Mouse (Mus musculus): Measurements from ENCODE around the gene Trp53tg5. TPM values are rescaled to one million over a fixed set of nuclear protein-coding genes. Genes with fewer than 3 reads are reported as not detected.

Gene Trp53tg5
- polyA plus RNA-seq, 2 experiments from 2014 or later: 0.37 TPM; not detected in 1

DNA sequence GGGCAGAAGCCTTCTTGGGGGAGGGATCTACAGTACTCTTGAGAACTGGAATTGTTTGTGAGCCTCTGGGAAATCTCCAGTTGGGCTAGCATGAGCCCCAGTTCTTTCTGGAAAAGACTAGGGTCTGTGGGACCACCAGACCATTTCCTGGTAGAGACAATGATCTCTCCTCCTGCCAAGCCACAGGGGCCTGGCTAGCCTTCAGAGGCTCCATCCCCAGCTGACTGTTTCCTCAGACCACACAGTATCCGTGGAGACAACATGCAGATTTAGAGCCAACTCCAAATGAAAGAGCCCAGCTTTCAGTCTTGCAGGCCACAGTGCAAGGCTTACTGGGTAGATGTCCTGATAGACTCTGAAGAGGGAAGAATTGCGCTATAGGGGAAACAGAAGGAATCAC lies 20.6 kb upstream of the Trp53tg5 start:
- ATAC-seq: no peak

DNA sequence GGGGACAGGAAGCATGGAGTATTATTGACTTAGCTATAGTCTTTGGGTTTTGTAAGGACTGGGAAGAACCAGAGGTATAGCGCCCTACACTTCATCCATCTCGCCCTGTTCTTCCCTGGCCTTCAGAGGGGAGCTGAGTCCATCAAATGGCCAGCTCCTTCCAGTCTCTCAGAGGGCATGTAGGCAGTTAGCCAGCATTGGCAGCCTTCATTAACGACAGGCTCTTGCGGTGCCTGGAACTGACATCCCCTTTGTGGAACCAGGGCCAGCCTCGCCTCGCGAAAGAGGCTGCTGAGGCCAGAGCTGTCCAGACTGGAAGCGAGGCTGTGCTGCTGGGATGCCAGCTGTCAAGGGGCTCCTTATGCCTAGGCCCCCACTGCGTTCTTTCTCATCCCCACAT lies 14.3 kb upstream of the Trp53tg5 start:
- ATAC-seq: no peak

DNA sequence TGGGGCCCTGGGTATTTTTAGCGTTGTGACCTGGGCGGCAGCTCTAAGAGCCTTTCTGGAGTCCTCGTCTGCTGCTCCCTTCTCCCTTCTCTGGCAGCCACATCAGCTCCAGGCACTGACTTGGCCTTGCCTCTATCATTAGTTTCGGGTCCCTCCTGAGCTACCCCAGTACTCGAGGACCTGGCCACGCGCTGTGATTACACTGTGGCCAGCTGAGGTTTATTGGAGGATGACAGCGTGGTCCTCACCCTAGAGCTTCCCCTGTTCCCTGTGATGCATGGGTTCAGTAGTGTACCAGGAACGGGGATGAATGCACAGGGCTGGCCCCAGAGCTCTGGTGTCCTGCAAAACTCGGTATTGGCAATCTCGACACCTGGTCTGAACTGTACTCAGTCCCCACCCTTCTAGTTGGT lies 13.6 kb upstream of the Trp53tg5 start:
- no peak for ATAC-seq

DNA sequence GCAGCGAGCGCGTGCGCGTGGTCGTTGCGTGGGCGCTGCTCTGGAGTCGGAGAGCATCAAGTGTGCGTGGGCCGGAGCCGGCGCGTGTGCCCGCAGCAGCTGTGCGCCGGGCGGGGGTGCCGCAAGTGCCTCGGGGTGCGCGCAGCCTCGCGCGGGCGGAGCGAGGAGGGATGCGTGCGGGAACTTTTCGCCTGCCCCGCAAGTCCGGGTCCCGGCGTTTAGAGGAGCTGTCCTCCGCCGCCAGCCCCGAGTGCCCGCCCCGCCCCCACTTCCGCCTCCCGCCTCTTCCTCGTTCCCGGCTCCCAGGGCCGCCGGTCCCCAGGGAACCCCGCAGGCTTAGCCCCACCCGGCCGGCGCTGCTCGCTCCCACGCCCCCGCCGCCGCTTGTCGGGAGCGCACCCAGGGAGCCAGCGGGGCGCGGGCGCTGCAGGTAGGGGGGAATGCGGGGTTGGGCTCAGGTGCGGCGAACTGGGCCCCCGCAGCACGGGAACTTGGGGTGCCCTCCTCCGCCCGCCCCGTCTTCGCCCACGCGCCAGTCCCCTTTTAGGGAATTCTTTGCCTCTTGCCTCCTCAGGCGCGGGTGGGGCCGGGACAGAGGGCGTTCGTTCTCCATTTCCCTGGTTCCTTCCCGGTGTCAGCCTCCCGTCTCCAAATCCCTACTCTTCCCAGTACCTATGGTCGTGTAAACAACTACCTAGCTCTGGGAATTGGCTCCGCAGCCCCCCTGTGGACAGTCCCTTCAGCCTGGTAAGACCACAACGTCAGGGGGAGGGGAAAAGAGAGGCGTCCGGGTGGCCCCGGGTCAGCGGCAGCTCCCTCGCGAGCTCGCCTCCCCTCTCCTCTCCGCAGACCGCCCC lies 13.0 kb upstream of the Trp53tg5 start:
- peak; percentile 49 for ATAC-seq

DNA sequence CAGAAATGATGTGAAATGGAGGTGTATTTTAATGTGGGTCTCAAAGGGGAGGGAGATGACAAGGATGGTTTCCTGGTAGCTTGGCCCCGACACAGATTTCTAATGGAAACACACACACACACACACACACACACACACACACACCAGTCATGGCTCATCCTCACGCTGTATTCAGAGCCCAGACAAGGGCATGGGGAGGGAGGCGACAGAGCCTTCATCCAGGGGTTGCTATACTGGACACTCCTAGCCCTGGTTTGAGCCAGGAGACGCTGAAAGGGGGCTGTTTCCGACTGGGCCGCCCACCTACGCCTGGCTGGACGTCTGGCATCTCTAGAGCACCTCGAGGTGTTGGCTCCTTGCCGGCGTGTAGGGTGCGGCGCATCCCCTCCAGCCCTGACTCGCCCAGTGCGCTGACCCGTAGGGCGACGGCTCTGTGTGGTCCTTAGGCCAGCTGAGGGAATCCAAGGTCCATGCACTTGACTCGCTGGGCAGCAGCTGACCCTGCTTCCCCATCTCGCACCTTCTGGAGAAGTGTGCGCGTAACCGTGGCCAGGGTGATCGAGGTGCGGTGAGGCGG lies 12.2 kb upstream of the Trp53tg5 start, which contains the start of gene Dbndd2:
Dbndd2 (plus strand) TSS at position 426 of the 577 bp plus-strand sequence.
- peak; percentile 32 for ATAC-seq

DNA sequence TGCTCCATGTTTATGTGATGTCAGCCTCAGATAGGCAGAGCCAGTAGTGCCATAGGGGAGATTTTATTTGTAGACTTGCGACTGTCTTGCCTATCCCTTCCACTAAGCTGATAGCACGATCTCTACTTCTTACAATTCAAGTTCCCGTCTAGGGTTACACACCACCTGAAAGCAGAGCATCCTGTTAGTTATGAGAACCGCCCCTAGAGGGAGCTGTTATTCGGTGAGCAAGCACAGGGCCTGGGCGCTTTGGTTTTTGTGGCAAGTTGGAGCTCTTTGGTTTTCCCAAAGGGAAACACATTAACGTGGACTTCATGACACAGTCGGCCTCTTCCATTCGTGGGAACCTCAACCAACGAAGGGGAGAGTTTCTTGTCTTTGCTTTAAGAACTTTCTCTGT lies 3.3 kb downstream of the Trp53tg5 start:
- ATAC-seq: peak; percentile 55

DNA sequence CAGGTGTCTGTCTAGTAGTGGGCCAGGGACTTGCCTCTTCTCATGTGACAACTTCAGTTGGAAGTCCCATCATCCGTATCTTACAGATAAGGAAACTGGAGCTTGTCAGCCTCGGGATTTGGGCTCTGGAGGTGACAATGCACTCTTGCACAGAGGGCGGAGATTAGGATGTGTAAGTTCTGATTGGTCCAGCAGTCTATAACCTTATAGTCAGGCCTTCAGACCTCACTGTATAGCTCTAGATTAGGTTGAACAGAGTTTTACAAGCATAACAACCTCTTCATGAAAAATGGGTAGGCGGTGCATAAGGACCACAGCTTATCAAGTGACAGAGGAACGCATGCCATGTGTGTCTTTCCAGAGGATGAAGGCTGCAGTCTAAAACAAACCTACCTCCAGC lies 6.7 kb downstream of the Trp53tg5 start:
- ATAC-seq: no peak

DNA sequence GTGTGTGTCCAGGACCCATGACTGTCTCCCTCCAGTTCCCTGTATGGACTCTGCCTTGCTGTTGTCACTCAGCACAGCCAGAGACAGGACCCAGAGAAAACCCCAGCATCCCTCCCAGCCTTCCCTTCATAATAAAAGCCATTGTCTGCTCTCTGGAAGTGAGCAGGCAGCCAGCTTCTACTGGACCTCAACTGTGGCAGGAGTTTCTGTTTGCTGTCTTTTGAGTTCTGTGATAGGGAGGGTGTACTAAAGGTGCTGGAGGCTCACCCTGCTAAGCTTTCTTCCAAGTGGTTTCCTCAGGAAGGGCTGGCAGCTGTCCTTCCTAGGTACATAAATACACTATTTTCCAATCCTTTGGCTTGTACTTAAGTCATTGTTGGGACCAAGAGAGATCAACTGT lies 8.4 kb downstream of the Trp53tg5 start:
- no peak for ATAC-seq

DNA sequence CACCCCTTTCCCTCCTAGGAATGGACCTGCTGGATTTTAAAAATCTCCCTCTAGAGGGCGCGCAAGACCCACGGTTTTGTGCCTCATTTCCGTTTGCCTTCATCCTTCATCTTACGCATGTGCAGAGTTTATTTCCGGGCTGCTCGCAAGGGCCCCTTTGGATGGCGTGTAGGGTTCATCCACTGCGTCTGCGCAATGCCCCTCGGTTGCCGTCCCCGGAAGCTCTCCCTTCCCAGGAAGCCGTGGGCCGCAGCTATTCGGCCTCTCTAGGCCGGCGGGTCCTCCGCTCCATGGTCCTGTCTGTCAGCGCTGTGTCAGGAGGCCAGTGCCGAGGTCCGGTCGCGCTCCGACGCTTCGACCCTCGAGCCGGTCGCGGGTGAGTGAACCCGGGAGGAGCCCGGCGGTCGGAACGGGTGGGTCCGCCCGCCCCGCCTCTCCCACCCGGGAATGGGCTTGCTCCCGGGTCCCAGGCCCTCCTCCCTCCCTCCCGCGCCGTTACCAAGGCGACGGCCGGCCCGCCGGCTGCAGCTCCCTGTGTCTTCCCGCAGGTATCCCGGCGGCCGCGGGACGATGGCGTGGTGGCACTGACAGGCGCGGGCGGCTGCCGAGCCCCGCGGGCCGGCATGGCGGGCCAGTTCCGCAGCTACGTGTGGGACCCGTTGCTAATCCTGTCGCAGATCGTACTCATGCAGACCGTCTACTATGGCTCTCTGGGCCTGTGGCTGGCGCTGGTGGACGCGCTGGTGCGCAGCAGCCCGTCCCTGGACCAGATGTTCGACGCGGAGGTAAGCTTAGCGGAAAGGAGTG lies 12.6 kb downstream of the Trp53tg5 start, which contains the start of gene Gm20458:
Gm20458 (plus strand) TSS at position 223 of the 807 bp plus-strand sequence.
- peak; percentile 84 for ATAC-seq

DNA sequence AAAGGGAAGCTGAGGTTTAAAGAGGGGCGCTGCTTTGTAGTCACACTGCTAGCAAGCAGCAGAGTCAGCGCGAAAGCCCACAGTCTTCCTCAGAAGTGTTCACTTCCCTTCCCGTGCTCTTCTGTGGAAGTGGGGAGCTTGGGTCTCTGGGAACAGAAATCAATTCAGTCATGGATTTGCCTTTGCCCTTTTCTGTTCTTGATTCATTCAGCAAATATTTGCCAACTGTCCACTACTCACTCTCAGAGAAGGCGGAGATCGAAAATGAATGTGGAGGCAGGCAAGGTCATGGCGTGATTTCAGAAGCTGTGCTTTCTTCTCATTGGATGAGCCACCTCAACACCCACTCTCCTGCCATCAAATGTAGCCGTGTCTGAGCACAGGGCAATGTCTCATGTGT lies 15.0 kb downstream of the Trp53tg5 start:
- ATAC-seq: no peak

DNA sequence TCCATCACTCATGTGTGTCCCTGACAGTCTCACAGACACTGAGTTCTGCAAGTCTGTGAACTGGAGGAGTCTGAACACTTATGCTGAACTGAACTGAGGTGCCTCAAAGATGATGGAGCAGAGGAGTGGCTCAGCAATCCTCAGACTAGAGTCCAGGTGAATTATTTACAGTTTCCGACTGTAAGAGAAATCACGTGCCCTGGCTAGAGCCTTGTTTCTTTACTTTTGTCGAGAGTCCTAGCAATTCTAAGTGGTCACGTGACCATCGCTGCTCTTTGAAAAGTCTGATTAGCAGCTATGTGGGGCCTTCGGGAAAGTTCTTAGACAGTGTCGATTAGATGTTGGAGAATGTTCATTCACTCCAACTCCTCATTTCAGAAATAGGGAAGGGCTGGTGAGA lies 15.6 kb downstream of the Trp53tg5 start:
- no peak for ATAC-seq

DNA sequence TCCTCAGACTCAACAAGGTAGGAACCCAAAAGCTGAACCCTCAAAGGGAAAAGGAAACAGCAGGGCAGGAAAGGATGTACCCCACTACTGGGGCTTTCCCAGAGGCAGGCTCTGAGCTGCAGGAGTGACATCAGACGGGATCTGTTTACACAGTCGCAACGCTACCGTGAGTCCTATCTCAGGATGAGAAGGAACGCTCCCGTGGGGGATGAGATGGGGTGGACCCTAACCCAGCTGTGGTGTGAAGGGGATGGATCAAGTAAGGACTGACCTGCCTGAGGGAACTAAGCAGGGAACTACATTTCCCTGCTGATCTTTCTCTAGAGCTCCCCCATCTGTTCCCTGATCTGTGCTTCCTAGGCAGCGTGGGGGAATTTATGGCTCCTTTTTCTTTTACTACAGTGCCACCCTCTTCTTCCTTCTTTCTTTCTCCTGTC lies 16.6 kb downstream of the Trp53tg5 start, which contains the start of gene Sys1:
Sys1 (plus strand) TSS at position 101 of the 437 bp plus-strand sequence.
- peak; percentile 65 for ATAC-seq

DNA sequence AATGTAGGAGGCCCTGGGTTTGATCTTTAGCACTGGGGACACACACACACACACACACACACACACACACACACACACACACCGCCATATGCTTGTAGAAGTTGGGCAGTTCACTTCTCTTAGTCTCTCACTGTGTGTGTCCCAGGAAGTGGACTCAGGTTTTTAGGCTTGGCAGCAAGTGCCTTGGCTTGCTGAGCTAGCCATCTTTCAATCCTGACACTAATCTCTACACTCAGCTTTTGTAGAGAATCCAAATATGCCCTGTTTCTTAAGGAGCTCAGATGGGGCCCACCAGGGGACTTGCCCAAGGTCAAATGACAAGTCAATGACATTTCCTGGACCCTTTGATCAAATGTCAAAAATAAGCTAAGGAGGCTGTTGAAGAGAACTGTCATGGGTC lies 17.1 kb downstream of the Trp53tg5 start:
- no peak for ATAC-seq

DNA sequence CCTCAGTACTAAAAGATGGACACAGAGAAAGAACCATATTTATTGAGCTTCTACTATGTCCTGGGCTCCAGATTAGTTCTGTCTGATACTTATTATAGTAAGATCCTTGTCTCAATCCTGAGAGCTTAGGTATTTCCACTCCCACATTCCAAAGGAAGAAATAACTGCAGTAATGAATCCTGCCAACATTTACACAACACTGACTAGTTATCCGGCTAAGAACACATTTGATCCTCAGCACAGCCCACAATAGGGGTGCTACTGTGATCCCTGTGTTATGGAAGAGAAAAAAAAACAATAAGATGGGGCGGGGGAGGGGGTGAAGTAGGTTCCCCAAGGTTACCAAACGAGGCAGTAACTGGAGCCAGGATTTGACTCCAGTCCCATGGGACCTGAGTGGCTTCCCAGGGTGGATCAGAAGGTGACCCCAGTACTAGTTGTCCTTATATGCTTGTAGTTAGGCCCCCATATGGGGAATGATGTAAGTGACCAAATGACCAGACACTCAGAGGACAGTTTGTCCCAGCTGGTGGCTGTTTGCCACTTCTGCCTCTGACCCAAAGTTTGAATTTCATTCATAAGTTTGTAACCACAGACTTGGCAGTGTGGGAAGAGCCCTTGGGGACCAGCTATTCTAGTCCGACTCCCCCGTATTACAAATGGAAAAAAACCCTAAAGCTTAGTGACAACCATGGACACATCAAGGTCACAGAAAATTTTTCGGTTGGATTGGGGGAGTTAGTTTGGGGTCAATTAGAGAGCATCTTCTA lies 17.9 kb downstream of the Trp53tg5 start:
- no peak for ATAC-seq

DNA sequence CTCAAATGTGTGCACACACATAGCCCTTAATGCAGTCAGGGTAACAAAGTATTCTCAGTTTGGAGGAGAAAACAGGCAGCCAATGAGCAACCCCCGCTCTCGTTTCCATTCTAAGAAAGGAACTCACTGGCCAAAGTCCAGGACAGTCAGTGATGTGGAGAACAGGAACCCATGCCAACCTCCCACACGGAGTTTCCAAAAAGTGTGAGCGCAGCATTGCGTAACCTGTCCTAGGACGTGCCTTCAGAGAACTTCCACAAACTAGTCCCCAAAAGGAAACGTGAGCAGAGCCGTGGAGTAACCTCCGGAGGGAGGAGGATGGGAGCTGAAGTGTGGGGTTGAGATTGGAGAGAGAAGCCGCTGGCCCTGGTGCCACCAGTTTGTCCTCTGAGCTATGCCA lies 18.7 kb downstream of the Trp53tg5 start:
- ATAC-seq: no peak

DNA sequence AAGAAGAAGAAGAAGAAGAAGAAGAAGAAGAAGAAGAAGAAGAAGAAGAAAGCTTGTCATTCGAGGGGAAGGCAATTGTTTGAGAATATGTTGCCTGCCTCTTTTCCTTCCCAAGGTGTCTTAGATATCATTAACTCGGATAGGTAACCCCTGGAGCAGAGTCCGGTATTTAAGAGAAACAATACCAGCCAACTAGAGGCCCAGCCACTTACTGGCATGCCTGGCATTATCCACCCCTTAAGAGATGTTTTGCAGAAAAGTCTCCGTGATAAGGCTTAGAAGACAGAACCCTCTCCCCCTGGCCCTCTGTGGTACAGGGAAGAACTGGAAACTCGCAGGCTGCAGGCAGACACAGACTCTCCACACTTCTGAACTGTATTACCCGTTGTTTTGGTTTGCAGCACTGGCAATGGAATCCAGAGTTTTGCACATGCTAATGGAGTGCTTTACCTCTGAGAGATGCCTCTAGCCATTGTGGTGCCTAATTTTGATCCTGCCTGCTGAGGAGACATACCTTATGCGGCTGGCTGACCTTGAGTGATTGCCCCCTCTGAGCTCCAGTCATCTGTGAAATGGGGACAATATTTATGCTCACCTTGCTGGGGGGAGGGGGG lies 19.5 kb downstream of the Trp53tg5 start:
- no peak for ATAC-seq

DNA sequence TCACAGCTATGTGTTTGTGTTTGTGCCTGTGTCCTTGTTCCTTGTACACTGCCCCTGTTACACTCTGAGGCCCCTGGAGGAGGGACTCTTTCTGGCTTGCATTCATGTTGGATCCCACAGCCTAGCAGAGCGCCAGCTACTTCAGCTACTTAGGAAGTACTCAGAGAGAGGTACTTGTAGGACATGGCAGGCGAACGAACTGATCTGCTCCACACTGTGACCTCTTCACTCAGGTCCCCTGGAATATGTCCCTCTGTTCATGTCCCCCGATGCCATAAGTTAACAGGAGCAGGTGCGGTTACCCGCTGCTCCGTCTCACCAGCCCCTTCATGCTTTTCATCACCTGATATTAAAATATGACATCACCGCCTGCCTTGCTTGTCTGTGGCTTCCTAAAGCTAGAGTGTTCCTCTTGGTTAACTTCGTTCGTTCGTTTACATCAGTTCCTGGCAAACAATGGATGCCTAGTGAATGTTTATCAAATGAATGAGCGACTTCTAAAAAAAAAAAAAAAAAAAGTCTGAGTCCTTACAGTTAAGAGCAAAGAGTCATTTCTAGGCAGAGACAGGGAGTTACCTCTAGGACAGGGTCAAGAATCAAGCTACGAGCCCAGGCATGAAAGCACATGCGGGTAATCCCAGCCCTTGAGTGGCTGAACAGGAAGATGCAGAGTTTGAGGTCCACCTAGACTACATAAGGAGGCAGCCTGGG lies 20.3 kb downstream of the Trp53tg5 start:
- ATAC-seq: no peak

DNA sequence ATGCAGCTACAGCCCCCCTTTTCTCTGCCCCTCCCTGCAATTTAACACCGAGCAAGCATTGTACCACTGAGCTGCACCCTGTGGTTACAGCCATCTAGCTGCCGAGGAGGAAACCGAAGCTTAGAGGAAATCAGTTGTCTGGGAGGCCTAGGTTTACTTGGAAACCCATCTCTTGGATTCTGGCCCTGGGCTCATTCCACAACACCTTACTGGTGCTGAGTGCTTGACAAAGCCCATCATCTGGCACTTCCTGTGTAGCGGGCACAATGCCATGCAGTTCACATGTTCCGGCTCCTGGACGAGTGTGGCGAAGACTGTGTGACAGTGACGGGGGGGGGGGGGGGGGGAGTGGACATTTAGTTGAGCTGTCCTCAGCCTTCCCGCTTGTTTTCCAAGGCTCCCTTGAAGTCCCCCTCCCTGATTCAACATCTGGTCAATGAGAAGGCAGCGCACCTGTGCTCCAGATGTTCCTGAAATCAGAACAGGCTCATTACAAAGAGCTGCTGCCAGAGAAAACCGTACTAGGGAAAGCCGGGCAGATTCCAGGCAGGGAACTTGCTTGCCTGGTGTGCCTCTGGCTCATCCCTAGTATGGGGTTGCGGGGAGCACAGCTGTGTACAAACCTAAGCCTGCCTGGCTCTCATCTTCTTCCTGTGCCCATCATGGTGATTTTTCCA lies 21.4 kb downstream of the Trp53tg5 start:
- ATAC-seq: no peak

DNA sequence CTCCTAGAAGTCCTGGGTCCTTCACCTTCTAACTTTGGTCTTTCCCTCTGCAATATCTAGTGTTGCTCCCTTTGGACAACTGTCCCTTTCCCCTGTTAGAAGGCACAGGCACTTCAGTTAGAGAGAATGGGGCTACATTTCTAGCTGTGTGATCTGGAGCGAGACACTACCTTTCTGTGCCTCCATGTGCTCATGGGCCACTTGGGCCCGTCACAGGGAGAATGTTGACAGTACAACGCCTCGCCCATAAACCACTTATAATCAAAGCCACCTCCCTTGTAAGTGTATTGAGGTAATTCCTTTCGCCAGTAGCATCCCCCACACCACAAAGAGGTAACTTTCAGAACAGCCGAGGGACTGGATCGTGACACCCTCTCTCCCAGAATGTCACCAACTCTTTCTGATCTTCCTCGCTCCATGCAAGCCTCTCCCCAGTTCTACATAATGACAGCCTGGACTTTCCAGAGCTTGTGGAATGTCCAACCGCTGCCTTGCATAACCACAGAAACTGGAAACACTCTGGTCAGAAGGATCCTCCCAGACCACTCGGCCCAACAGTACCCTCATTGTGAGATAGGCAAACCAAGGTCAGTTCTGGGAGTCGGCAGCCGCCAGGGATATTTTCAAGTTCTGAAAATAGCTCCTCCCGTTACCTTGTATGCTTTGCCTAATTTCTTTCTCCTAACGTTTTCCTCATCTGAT lies 24.0 kb downstream of the Trp53tg5 start:
- ATAC-seq: no peak

DNA sequence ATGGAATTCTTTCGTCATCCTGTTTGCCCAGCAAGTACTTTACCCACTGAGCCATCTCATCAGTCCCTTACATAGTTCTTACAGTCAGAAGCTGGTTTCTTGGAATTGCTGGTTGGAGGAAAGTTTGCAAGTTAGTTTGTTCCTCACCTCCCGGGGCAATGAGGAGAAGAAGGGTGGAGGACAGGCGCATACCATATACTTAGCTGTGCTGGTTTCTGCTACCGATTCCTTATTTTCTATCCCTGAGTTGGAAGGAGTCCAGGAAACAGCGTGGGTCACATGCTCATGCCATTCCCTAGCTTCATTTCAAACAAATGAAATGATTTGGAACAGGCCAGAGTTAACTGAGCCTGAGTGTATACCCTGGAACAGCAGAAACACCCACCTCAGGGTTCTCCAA lies 24.6 kb downstream of the Trp53tg5 start:
- ATAC-seq: no peak

All from activated CD4-positive, CD25-positive, alpha-beta regulatory T cell, adult 4 months (primary cell).